Mouse (Mus musculus): ENCODE measurements around the gene Zfp646. TPM values are rescaled to one million over a fixed set of nuclear protein-coding genes. Genes with fewer than 3 reads are reported as not detected.
A peak's percentile ranks its signal among the peaks of the same experiment; 100 is the strongest.

Zfp646 gene
- polyA plus RNA-seq, 1 experiment from 2014 or later: 10.9 TPM

GRCm38 (mm10) chr7:127899997-127900396 is 24.0 kb downstream of the Zfp646 start:
- no peak for ATAC-seq (ENCODE audit: insufficient number of reproducible peaks, low FRiP score, low TSS enrichment, low read depth)
- Histone ChIP-seq H3K36me3 (0 out of 2 replicates have a peak, but pooled peaks cover 2% of the 10 kb centered on the region), H3K9me3 (replicated peaks) (no peaks in the 10 kb centered on the region), H3K27me3 (no peaks in the 10 kb centered on the region), H3K4me1 (peaks cover 10% of the 10 kb centered on the region), H3K4me2 (replicated peaks) (no peak overlapping the region), H3K9ac (no peak overlapping the region), H3K4me3 (replicated peaks) (no peak overlapping the region), H3K27ac (replicated peaks) (no peak overlapping the region)
- WGBS: 35% methylated on average over 7 of the region's 7 CpGs

DNA sequence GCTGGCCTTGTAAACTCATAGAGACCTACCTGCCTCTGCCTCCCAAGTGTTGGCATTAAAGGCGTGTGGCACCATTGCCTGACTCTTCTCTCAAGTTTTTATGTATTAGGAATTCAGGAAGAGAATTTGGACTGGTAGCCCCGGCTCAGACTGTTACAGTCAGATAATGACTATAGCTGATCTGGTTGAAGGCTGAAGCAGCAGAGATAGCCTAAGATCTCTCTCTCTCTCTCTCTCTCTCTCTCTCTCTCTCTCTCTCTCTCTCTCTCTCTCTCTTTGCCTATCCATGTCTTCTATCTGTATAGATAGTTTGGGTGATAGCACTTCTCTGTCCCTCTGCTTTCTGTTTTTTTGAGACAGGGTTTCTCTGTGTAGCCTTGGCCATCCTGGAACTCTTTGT is 25.8 kb downstream of the Zfp646 start:
- Histone ChIP-seq H3K9ac (no peak overlapping the region), H3K36me3 (peaks cover 19% of the 10 kb centered on the region), H3K4me2 (replicated peaks) (no peak overlapping the region), H3K4me1 (peaks cover 13% of the 10 kb centered on the region), H3K4me3 (replicated peaks) (no peak overlapping the region), H3K27me3 (no peaks in the 10 kb centered on the region), H3K9me3 (replicated peaks) (no peaks in the 10 kb centered on the region), H3K27ac (replicated peaks) (no peak overlapping the region)
- 82% methylated on average over 2 of the region's 2 CpGs for WGBS
- no peak for ATAC-seq (ENCODE audit: insufficient number of reproducible peaks, low FRiP score, low TSS enrichment, low read depth)

GRCm38 (mm10) chr7:127903971-127904796 is 28.2 kb downstream of the Zfp646 start, which contains the start of gene Bckdk:
Gene Bckdk, plus strand, starts transcription at chr7:127904082.
- H3K4me2 ChIP-seq (replicated peaks): peak within 1 kb of the TSS; percentile 83
- H3K4me3 ChIP-seq (replicated peaks): peak within 1 kb of the TSS; percentile 78
- H3K9ac ChIP-seq: peak within 1 kb of the TSS; percentile 90
- H3K36me3 ChIP-seq: peaks cover 43% of the 10 kb centered on the region
- no peaks in the 10 kb centered on the region for H3K9me3 ChIP-seq (replicated peaks)
- peaks cover 13% of the 10 kb centered on the region for H3K4me1 ChIP-seq
- WGBS: 4% methylated on average over 38 of the region's 38 CpGs
- H3K27me3 ChIP-seq: no peaks in the 10 kb centered on the region
- H3K27ac ChIP-seq (replicated peaks): peak within 1 kb of the TSS; percentile 92
- peak; percentile 90 for ATAC-seq (ENCODE audit: insufficient number of reproducible peaks, low FRiP score, low TSS enrichment, low read depth)

DNA sequence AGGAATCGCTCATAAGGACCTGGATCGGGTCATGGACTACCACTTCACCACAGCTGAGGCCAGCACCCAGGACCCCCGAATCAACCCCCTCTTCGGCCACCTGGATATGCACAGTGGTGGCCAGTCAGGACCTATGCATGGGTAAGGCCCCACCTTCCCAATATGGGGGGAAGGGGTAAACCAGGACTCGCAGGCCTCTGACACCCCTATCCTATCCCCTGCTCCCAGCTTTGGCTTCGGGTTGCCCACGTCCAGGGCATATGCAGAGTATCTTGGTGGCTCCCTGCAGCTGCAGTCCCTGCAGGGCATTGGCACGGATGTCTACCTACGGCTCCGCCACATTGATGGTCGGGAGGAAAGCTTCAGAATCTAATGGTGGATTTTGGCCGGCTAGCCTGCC is 31.9 kb downstream of the Zfp646 start:
- H3K9me3 ChIP-seq (replicated peaks): no peaks in the 10 kb centered on the region
- H3K9ac ChIP-seq: no peak overlapping the region
- H3K4me2 ChIP-seq (replicated peaks): no peak overlapping the region
- ATAC-seq (ENCODE audit: insufficient number of reproducible peaks, low FRiP score, low TSS enrichment, low read depth): no peak
- no peak overlapping the region for H3K4me3 ChIP-seq (replicated peaks)
- no peaks in the 10 kb centered on the region for H3K27me3 ChIP-seq
- WGBS: 96% methylated on average over 12 of the region's 12 CpGs
- H3K36me3 ChIP-seq: peaks cover 44% of the 10 kb centered on the region
- H3K27ac ChIP-seq (replicated peaks): no peak overlapping the region
- H3K4me1 ChIP-seq: peaks cover 22% of the 10 kb centered on the region

DNA sequence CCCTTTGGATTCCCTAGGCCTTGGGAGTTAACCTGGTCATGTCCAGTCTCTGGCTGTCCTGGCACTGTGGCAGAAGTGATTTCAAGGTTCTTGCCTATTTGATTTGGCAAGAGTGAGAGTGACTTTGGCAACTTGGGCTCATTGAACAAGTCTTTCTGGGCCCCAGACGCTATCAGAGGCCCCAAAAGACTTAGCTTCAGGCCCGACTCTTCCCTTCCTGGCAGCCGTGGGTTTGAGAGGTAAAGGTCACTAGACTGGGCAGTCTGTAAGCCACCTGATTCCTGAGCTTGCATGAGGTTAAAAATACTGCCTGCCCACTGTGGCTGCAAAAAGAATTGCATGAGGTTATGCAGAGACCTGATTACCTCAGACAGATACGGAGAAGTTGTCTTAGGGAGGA is 32.6 kb downstream of the Zfp646 start:
- H3K4me3 ChIP-seq (replicated peaks): no peak overlapping the region
- H3K9ac ChIP-seq: no peak overlapping the region
- H3K4me2 ChIP-seq (replicated peaks): no peak overlapping the region
- no peak overlapping the region for H3K27ac ChIP-seq (replicated peaks)
- H3K36me3 ChIP-seq: peaks cover 44% of the 10 kb centered on the region
- 89% methylated on average over 4 of the region's 4 CpGs for WGBS
- H3K4me1 ChIP-seq: peaks cover 27% of the 10 kb centered on the region
- no peaks in the 10 kb centered on the region for H3K27me3 ChIP-seq
- no peak for ATAC-seq (ENCODE audit: insufficient number of reproducible peaks, low FRiP score, low TSS enrichment, low read depth)
- no peaks in the 10 kb centered on the region for H3K9me3 ChIP-seq (replicated peaks)

- peak within 1 kb of the TSS; percentile 61 for H3K4me2 ChIP-seq (replicated peaks)
- WGBS: 1% methylated on average over 40 of the region's 40 CpGs
- H3K9me3 ChIP-seq (replicated peaks): no peaks in the 10 kb centered on the region
- H3K4me1 ChIP-seq: peaks cover 14% of the 10 kb centered on the region
- ATAC-seq (ENCODE audit: insufficient number of reproducible peaks, low FRiP score, low TSS enrichment, low read depth): peak; percentile 92
- peak within 1 kb of the TSS; percentile 72 for H3K9ac ChIP-seq
- H3K36me3 ChIP-seq: peaks cover 47% of the 10 kb centered on the region
- H3K27me3 ChIP-seq: no peaks in the 10 kb centered on the region
- peak within 1 kb of the TSS; percentile 92 for H3K27ac ChIP-seq (replicated peaks)
- peak within 1 kb of the TSS; percentile 94 for H3K4me3 ChIP-seq (replicated peaks)
These were observed 36.3 kb downstream of the Zfp646 start, which contains the start of gene Kat8 for GRCm38 (mm10) chr7:127912190-127912871. Gene Kat8, plus strand, starts transcription at chr7:127912516.

DNA sequence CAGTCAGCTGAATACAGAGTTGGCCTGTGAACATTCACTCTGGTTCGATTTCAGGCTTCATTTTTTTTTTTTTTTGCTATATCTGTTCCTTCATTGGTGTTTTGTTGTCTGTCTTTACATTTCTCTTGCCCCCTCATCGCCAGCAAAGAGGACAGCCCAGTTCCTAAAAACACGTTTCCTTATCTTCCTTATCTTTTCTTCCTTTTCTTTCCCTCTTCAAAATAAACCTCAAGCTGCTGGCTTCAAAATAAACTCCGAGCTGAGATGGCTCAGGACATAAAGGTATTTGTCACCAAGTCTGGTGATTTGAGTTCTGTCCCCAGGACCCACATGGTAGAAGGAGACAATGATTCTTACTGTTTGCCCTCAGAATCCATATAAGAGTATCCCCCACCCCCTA is 36.9 kb downstream of the Zfp646 start:
- WGBS: 15% methylated on average over 4 of the region's 4 CpGs
- Histone ChIP-seq H3K4me1 (peaks cover 14% of the 10 kb centered on the region), H3K36me3 (peaks cover 44% of the 10 kb centered on the region), H3K27me3 (no peaks in the 10 kb centered on the region), H3K4me2 (replicated peaks) (peak overlapping the region; percentile 61), H3K9me3 (replicated peaks) (no peaks in the 10 kb centered on the region), H3K4me3 (replicated peaks) (peak overlapping the region; percentile 94), H3K9ac (peak overlapping the region; percentile 72; the same call in 1 of the 2 replicates), H3K27ac (replicated peaks) (peak overlapping the region; percentile 92; the same call in 1 of the 2 replicates)
- ATAC-seq (ENCODE audit: insufficient number of reproducible peaks, low FRiP score, low TSS enrichment, low read depth): no peak

GRCm38 (mm10) chr7:127915293-127915692 is 39.3 kb downstream of the Zfp646 start:
- Histone ChIP-seq H3K27ac (replicated peaks) (no peak overlapping the region), H3K36me3 (peaks cover 38% of the 10 kb centered on the region), H3K9me3 (replicated peaks) (no peaks in the 10 kb centered on the region), H3K27me3 (no peaks in the 10 kb centered on the region), H3K4me3 (replicated peaks) (no peak overlapping the region), H3K4me1 (peaks cover 14% of the 10 kb centered on the region), H3K9ac (no peak overlapping the region), H3K4me2 (replicated peaks) (no peak overlapping the region)
- no peak for ATAC-seq (ENCODE audit: insufficient number of reproducible peaks, low FRiP score, low TSS enrichment, low read depth)
- WGBS: 81% methylated on average over 12 of the region's 12 CpGs

DNA sequence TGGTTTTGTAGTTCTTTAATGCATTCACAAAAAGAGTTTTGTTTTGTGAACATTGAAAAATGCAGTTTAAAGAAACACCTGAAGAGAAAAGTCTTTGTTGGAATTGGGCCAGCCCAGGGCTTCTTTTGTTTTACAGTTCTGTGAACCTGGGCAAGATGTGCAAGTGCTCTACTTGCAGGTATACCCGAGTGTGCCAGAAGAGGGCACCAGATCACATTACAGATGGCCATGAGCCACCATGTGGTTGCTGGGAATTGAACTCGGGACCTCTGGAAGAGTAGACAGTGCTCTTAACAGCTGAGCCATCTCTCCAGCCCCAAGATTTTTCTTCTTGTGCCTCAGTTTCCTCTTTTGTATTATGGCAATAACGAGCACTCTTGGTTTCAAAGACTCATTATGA is 42.2 kb downstream of the Zfp646 start:
- Histone ChIP-seq H3K27ac (replicated peaks) (no peak overlapping the region), H3K9ac (no peak overlapping the region), H3K4me2 (replicated peaks) (no peak overlapping the region), H3K27me3 (no peaks in the 10 kb centered on the region), H3K9me3 (replicated peaks) (no peaks in the 10 kb centered on the region), H3K36me3 (peaks cover 58% of the 10 kb centered on the region), H3K4me1 (peaks cover 3% of the 10 kb centered on the region), H3K4me3 (replicated peaks) (no peak overlapping the region)
- no peak for ATAC-seq (ENCODE audit: insufficient number of reproducible peaks, low FRiP score, low TSS enrichment, low read depth)
- WGBS: 45% methylated on average over 3 of the region's 3 CpGs

- ATAC-seq (ENCODE audit: insufficient number of reproducible peaks, low FRiP score, low TSS enrichment, low read depth): no peak
- Histone ChIP-seq H3K27me3 (no peaks in the 10 kb centered on the region), H3K9ac (no peak overlapping the region), H3K4me2 (replicated peaks) (no peak overlapping the region), H3K9me3 (replicated peaks) (no peaks in the 10 kb centered on the region), H3K36me3 (peaks cover 67% of the 10 kb centered on the region), H3K4me3 (replicated peaks) (no peak overlapping the region), H3K27ac (replicated peaks) (no peak overlapping the region), H3K4me1 (no peaks in the 10 kb centered on the region)
- 69% methylated on average over 7 of the region's 7 CpGs for WGBS
These were observed 43.3 kb downstream of the Zfp646 start for GRCm38 (mm10) chr7:127919290-127919689.

DNA sequence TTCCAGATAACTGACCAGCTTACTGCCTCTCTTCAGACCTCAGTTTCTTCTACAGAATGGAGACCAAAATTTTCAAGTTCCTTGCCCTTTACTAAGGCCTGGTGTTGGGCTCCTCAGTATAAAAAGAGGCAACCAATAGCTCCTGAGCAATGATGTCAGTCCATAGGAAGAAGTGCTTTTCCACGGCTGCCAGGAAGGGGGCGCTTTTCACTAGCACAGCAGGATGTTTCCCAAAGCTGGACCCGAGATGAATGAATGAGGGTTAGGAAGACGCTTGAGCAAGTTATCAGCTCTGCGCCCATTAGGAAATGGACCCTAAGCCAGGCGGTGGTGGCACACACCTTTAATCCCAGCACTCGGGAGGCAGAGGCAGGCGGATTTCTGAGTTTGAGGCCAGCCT is 45.5 kb downstream of the Zfp646 start:
- Histone ChIP-seq H3K27ac (replicated peaks) (no peak overlapping the region), H3K27me3 (no peaks in the 10 kb centered on the region), H3K4me1 (0 out of 2 replicates have a peak, but pooled peaks cover 4% of the 10 kb centered on the region), H3K4me2 (replicated peaks) (no peak overlapping the region), H3K36me3 (peaks cover 65% of the 10 kb centered on the region), H3K4me3 (replicated peaks) (no peak overlapping the region), H3K9me3 (replicated peaks) (no peaks in the 10 kb centered on the region), H3K9ac (no peak overlapping the region)
- no peak for ATAC-seq (ENCODE audit: insufficient number of reproducible peaks, low FRiP score, low TSS enrichment, low read depth)
- WGBS: 60% methylated on average over 8 of the region's 8 CpGs
